Mouse (Mus musculus) liver, embryonic 13.5 days (tissue): ENCODE results near the gene Vti1a. TPM values are rescaled to one million over a fixed set of nuclear protein-coding genes. Genes with fewer than 3 reads are reported as not detected.

Experiments
- ATAC-seq: fragments of 200-750 bp; cut with Nextera tagmentation; 2 replicates; pipeline ENCODE4 v1.8.0; 2017; ENCODE audit warnings: low read depth, mild to moderate bottlenecking, moderate number of reproducible peaks, moderate library complexity
- DNase-seq: peaks from one replicate; pipeline ENCODE4 v3.0.0; 2022
- H3K27ac ChIP-seq: fragments of 300-500 bp; sonication (generic); 2 replicates; pipeline ENCODE4 v1.5.1; 2015; ENCODE audit warnings: moderate library complexity, mild to moderate bottlenecking, inconsistent platforms
- H3K27me3 ChIP-seq: fragments of 300-500 bp; sonication (generic); 2 replicates; pipeline ENCODE4 v1.6.1; 2015; ENCODE audit warnings: mild to moderate bottlenecking, inconsistent platforms
- H3K36me3 ChIP-seq: fragments of 300-500 bp; sonication (generic); 2 replicates; pipeline ENCODE4 v1.6.1; 2015; ENCODE audit warnings: mild to moderate bottlenecking, inconsistent platforms
- H3K4me1 ChIP-seq: fragments of 300-500 bp; sonication (generic); replicated peaks from 2 replicates; pipeline ENCODE4 v1.6.1; 2015; ENCODE audit warnings: inconsistent platforms
- H3K4me2 ChIP-seq: fragments of 300-500 bp; sonication (generic); 2 replicates; pipeline ENCODE4 v1.6.1; 2015; ENCODE audit warnings: inconsistent platforms, mild to moderate bottlenecking, moderate library complexity
- H3K4me3 ChIP-seq: fragments of 300-500 bp; sonication (generic); replicated peaks from 2 replicates; pipeline ENCODE4 v1.5.1; 2015; ENCODE audit warnings: mild to moderate bottlenecking, inconsistent platforms
- H3K9ac ChIP-seq: fragments of 300-500 bp; sonication (generic); 2 replicates; pipeline ENCODE4 v1.6.1; 2015; ENCODE audit warnings: mild to moderate bottlenecking, inconsistent platforms
- H3K9me3 ChIP-seq: fragments of 300-500 bp; sonication (generic); replicated peaks from 2 replicates; pipeline ENCODE4 v1.6.1; 2016; ENCODE audit warnings: inconsistent platforms
- WGBS: fragments of 180-500 bp; shearing (Covaris S2); methylation state at CpG from one replicate; pipeline ENCODE4 v1.1.7; 2015; ENCODE audit not compliant: insufficient replicate concordance; 5-methylcytosine and 5-hydroxymethylcytosine counted together
- polyA plus RNA-seq: library from polyadenylated mRNA; unstranded; fragments of >200 nt; fragmentation: Nextera tagmentation; extraction: Ambion mirVana; gene quantifications from 2 replicates; pipeline ENCODE4 v1.2.1, GENCODE M21; 2015

Gene Vti1a
- polyA plus RNA-seq, 1 experiment from 2014 or later = 16.7 TPM

GRCm38 (mm10) chr19:55313649-55314048 lies 2.4 kb upstream of the Vti1a start:
- no peak for ATAC-seq
- WGBS = 84% methylated on average over 2 of the region's 2 CpGs
- Histone ChIP-seq H3K4me2 (peak overlapping the region; percentile 88), H3K4me3 (peak overlapping the region; percentile 93; the same call in 1 of the 2 replicates), H3K27ac (no peak overlapping the region), H3K4me1 (peaks cover 40% of the 10 kb centered on the region), H3K36me3 (peaks cover 49% of the 10 kb centered on the region), H3K27me3 (no peaks in the 10 kb centered on the region), H3K9me3 (no peaks in the 10 kb centered on the region), H3K9ac (0 out of 2 replicates have a peak overlapping the region, but pooled peaks have one; percentile 26)
- no peak for DNase-seq

- peaks cover 40% of the 10 kb centered on the region for H3K4me1 ChIP-seq
These were observed 515 bp upstream of the Vti1a start, which contains the start of gene Zdhhc6 for GRCm38 (mm10) chr19:55315452-55316108. Gene Zdhhc6 (minus strand): TSS chr19:55316032.

GRCm38 (mm10) chr19:55316901-55317300 lies 806 bp downstream of the Vti1a start:
- DNase-seq = no peak
- H3K9me3 ChIP-seq = no peaks in the 10 kb centered on the region
- H3K4me1 ChIP-seq = peaks cover 40% of the 10 kb centered on the region
- H3K9ac ChIP-seq = peak overlapping the region; percentile 91
- H3K4me3 ChIP-seq = peak overlapping the region; percentile 93
- H3K27ac ChIP-seq = peak overlapping the region; percentile 87; the same call in 1 of the 2 replicates
- H3K4me2 ChIP-seq = peak overlapping the region; percentile 88
- no peak for ATAC-seq
- H3K27me3 ChIP-seq = no peaks in the 10 kb centered on the region
- H3K36me3 ChIP-seq = peaks cover 19% of the 10 kb centered on the region
- 27% methylated on average over 10 of the region's 10 CpGs for WGBS

More at GRCm38 (mm10) chr19:55315452-55316108, 515 bp upstream of the Vti1a start, which contains the start of gene Zdhhc6:
- Histone ChIP-seq H3K36me3 (peaks cover 30% of the 10 kb centered on the region), H3K27ac (peak within 1 kb of the TSS; percentile 87), H3K9me3 (no peaks in the 10 kb centered on the region), H3K4me2 (peak within 1 kb of the TSS; percentile 88), H3K27me3 (no peaks in the 10 kb centered on the region), H3K9ac (peak within 1 kb of the TSS; percentile 91), H3K4me3 (peak within 1 kb of the TSS; percentile 93)
- WGBS = under 1% methylated on average over 60 of the region's 60 CpGs
- ATAC-seq (peak; percentile 75), DNase-seq (peak; percentile 69)

GRCm38 (mm10) chr19:55319036-55319435 lies 2.9 kb downstream of the Vti1a start:
- H3K4me1 ChIP-seq = peaks cover 25% of the 10 kb centered on the region
- ATAC-seq (no peak), DNase-seq (no peak)
- H3K27me3 ChIP-seq = no peaks in the 10 kb centered on the region
- WGBS = 63% methylated on average over 3 of the region's 3 CpGs
- H3K9ac ChIP-seq = no peak overlapping the region
- H3K4me3 ChIP-seq = no peak overlapping the region
- H3K27ac ChIP-seq = no peak overlapping the region
- H3K9me3 ChIP-seq = no peaks in the 10 kb centered on the region
- no peak overlapping the region for H3K4me2 ChIP-seq
- H3K36me3 ChIP-seq = peaks cover 25% of the 10 kb centered on the region

GRCm38 (mm10) chr19:55319521-55319920 lies 3.4 kb downstream of the Vti1a start:
- Histone ChIP-seq H3K27ac (no peak overlapping the region), H3K9me3 (no peaks in the 10 kb centered on the region), H3K36me3 (peaks cover 25% of the 10 kb centered on the region), H3K27me3 (no peaks in the 10 kb centered on the region), H3K9ac (no peak overlapping the region), H3K4me2 (no peak overlapping the region), H3K4me1 (peaks cover 20% of the 10 kb centered on the region), H3K4me3 (no peak overlapping the region)
- ATAC-seq = no peak
- no peak for DNase-seq
- 69% methylated on average over 5 of the region's 5 CpGs for WGBS

GRCm38 (mm10) chr19:55322604-55323003 lies 6.5 kb downstream of the Vti1a start:
- Histone ChIP-seq H3K9me3 (no peaks in the 10 kb centered on the region), H3K36me3 (peaks cover 35% of the 10 kb centered on the region), H3K27me3 (no peaks in the 10 kb centered on the region), H3K27ac (no peak overlapping the region), H3K9ac (no peak overlapping the region), H3K4me2 (no peak overlapping the region), H3K4me1 (peaks cover 6% of the 10 kb centered on the region), H3K4me3 (no peak overlapping the region)
- DNase-seq (no peak), ATAC-seq (no peak)
- whole genome bisulfite sequencing = 80% methylated on average over 8 of the region's 8 CpGs

GRCm38 (mm10) chr19:55327510-55327909 lies 11.4 kb downstream of the Vti1a start:
- Histone ChIP-seq H3K9ac (no peak overlapping the region), H3K36me3 (peaks cover 74% of the 10 kb centered on the region), H3K4me3 (no peak overlapping the region), H3K4me2 (no peak overlapping the region), H3K27ac (no peak overlapping the region), H3K4me1 (0 out of 2 replicates have a peak, but pooled peaks cover 5% of the 10 kb centered on the region), H3K9me3 (no peaks in the 10 kb centered on the region), H3K27me3 (no peaks in the 10 kb centered on the region)
- no peak for ATAC-seq
- no peak for DNase-seq
- WGBS = 49% methylated on average over 4 of the region's 4 CpGs

- 0 out of 2 replicates have a peak, but pooled peaks cover 5% of the 10 kb centered on the region for H3K4me1 ChIP-seq
- no peaks in the 10 kb centered on the region for H3K27me3 ChIP-seq
- no peaks in the 10 kb centered on the region for H3K9me3 ChIP-seq
- no peak for DNase-seq
- H3K4me2 ChIP-seq = no peak overlapping the region
- no peak for ATAC-seq
- H3K9ac ChIP-seq = no peak overlapping the region
- peaks cover 50% of the 10 kb centered on the region for H3K36me3 ChIP-seq
- no peak overlapping the region for H3K27ac ChIP-seq
- WGBS = 76% methylated on average over 5 of the region's 5 CpGs
- no peak overlapping the region for H3K4me3 ChIP-seq
These were observed 15.7 kb downstream of the Vti1a start for GRCm38 (mm10) chr19:55331776-55332175.

GRCm38 (mm10) chr19:55332641-55333268 lies 16.7 kb downstream of the Vti1a start:
- Histone ChIP-seq H3K4me2 (no peak overlapping the region), H3K27me3 (no peaks in the 10 kb centered on the region), H3K9ac (no peak overlapping the region), H3K36me3 (peaks cover 53% of the 10 kb centered on the region), H3K27ac (no peak overlapping the region), H3K9me3 (no peaks in the 10 kb centered on the region), H3K4me3 (no peak overlapping the region), H3K4me1 (0 out of 2 replicates have a peak, but pooled peaks cover under 1% of the 10 kb centered on the region)
- WGBS = 87% methylated on average over 8 of the region's 8 CpGs
- DNase-seq (peak; percentile 49), ATAC-seq (peak; percentile 78)

- Histone ChIP-seq H3K27me3 (no peaks in the 10 kb centered on the region), H3K36me3 (peaks cover 22% of the 10 kb centered on the region), H3K4me1 (peaks cover 10% of the 10 kb centered on the region), H3K9ac (no peak overlapping the region), H3K9me3 (no peaks in the 10 kb centered on the region), H3K4me3 (no peak overlapping the region), H3K27ac (no peak overlapping the region), H3K4me2 (no peak overlapping the region)
- DNase-seq (no peak), ATAC-seq (no peak)
- WGBS = 85% methylated on average over 1 of the region's 1 CpGs
These were observed 19.8 kb downstream of the Vti1a start for GRCm38 (mm10) chr19:55335881-55336280.

GRCm38 (mm10) chr19:55336441-55336840 lies 20.3 kb downstream of the Vti1a start:
- Histone ChIP-seq H3K4me1 (peaks cover 13% of the 10 kb centered on the region), H3K27ac (no peak overlapping the region), H3K27me3 (no peaks in the 10 kb centered on the region), H3K4me3 (no peak overlapping the region), H3K9me3 (no peaks in the 10 kb centered on the region), H3K9ac (no peak overlapping the region), H3K4me2 (no peak overlapping the region), H3K36me3 (peaks cover 16% of the 10 kb centered on the region; the same call in 1 of the 2 replicates)
- 83% methylated on average over 12 of the region's 12 CpGs for WGBS
- DNase-seq (no peak), ATAC-seq (no peak)
